Mouse (Mus musculus) E14TG2a.4 (cell line): ENCODE data around the gene Bard1.

Source experiments
- CTCF ChIP-seq: conservative IDR thresholded peaks from 2 replicates; pipeline ENCODE4 v1.5.1; 2014; ENCODE audit warnings: low read length
- NANOG ChIP-seq: IDR thresholded peaks from 2 replicates; pipeline ENCODE4 v1.6.1; 2014; ENCODE audit warnings: borderline replicate concordance, low read length, mixed read lengths
- POU5F1 ChIP-seq: IDR thresholded peaks from 2 replicates; pipeline ENCODE4 v1.6.1; 2014; ENCODE audit warnings: low read length, borderline replicate concordance

- no peak for TF ChIP-seq NANOG
- TF ChIP-seq CTCF, result no peak
- TF ChIP-seq POU5F1, result no peak
Measured at GRCm38 (mm10) chr1:71055454-71055853, 47.5 kb downstream of the Bard1 start.
